Mouse (Mus musculus) common myeloid progenitor, adult 5-6 weeks (primary cell): Measurements from ENCODE around the gene Btbd3. TPM values are rescaled to one million over a fixed set of nuclear protein-coding genes. Genes with fewer than 3 reads are reported as not detected.

ENCODE experiments used
- ATAC-seq: replicated peaks from 2 replicates; pipeline ENCODE4 v1.8.0; 2016; ENCODE audit warnings: low read depth, mild to moderate bottlenecking, moderate TSS enrichment, inconsistent platforms; ENCODE audit not compliant: poor library complexity, severe bottlenecking
- total RNA-seq: library from RNA; stranded (forward); fragments of 200-1000, 187-1606 nt; gene quantifications from 2 replicates; pipeline ENCODE4 v1.2.3, GENCODE M21; 2017

Btbd3 gene
- total RNA-seq, 1 experiment from 2014 or later, result 5.2 TPM

DNA sequence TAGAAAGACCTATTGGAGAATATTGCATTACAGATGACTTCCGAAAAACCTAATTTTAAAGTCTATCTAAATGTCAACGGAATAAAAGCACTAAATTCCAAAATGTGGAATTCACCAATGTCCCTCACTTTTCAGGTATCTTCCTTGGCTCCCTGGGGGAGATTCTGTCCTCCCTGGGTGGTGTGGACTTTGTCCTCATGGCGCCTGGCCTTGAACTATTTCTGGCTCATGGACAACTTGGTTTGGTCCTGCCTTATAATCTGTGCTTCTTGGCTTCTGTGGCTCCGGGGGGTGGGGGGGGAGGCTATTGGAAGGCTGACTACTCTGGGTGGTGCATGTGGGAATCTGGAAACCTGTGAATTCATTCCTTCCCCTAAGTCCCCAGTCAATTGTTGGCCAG is 109.0 kb downstream of the Btbd3 start:
- no peak for ATAC-seq

DNA sequence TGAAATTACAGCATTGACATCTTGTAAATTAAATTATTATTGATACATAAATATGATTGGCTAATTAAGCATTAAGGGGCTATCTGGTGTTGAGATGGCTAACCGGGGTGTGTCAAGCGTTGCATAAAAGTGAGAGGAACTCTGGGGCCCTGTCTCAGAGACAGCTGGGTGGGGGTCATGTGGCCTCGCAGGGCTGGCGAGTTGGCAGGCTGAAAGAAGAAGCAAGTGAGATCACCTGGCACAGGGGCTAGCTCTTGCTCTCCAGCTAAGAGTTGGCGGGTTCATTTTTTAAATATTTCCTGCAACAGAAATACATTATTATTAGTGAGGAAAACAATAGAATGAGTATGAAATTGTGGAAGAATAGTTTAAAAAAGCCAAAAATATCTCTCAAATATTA is 118.2 kb downstream of the Btbd3 start:
- ATAC-seq, result no peak

DNA sequence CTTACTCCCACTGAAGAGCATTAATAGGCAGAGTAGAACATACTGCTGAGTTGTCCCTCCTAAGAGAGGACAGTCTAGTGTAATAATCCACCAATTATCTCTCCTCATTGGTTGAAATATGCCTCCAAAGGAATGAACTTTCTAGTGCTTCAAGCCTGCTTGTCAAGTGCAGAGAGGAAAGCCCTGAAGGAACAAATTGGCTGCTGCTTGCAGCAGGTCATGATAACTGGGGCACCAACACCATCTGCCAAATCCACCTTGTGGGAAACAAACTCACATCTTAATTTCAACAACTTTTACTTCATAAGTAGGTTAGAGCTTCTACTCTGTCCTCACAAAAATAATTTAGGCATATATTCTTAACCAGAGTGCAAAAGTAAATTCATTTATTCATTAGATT is 122.5 kb downstream of the Btbd3 start:
- no peak for ATAC-seq

DNA sequence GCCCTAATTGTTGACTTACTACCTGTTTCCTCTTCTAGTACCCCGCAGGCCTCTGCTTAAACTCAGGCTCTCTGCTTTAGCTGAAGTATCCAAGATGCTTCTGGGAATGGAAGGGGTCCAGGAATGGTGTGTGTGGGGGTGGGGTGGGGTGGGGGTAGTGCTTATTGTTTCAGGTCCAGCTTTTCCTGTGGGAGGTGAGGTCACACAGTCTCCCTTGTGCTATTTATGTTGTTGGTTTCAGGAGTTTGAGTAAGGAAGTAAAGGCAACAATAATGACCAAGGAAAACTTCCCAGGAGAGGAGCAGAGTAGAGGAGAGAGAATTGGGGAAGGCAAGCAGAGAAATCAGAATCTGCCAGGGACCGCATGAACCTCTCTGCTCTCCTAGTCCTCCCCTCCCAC is 128.4 kb downstream of the Btbd3 start:
- ATAC-seq, result no peak

DNA sequence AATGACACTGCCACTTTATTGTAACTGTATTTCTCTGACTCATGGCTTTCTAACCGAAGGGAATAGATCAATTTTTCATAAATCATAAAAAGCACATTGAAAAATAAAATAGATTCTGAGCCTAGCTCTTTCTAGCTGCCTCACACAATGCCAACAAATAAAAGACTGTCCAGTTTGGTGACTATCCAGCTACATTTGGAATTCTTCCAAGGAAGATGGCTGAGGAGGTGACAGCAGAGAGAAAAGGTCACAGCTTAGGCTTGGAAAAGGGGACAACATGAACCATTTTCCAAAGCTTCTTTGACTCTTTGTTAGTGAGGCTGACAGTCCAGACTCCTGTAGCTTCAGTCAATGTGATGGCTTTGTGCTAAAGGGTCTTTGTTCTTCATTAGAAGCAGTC is 132.2 kb downstream of the Btbd3 start:
- ATAC-seq, result no peak

DNA sequence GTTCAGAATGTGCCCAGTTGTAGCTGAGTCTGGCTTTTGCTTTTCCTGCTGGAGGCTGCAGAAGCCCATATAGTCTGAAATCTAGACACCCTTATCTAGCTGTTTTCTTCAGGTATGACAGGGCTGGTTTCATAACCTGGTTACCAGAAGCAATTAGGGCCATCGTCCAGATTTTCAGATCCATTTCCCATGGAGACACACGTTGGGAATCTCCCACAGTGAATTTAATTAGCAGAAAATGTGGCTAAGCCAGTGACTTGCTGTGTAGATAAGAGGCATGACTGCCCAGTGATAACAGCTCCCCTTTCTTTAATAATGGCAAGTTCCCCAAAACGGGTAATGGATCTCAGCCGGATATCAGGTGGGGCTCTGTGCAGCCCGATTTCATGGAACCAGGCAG is 146.7 kb downstream of the Btbd3 start:
- no peak for ATAC-seq

DNA sequence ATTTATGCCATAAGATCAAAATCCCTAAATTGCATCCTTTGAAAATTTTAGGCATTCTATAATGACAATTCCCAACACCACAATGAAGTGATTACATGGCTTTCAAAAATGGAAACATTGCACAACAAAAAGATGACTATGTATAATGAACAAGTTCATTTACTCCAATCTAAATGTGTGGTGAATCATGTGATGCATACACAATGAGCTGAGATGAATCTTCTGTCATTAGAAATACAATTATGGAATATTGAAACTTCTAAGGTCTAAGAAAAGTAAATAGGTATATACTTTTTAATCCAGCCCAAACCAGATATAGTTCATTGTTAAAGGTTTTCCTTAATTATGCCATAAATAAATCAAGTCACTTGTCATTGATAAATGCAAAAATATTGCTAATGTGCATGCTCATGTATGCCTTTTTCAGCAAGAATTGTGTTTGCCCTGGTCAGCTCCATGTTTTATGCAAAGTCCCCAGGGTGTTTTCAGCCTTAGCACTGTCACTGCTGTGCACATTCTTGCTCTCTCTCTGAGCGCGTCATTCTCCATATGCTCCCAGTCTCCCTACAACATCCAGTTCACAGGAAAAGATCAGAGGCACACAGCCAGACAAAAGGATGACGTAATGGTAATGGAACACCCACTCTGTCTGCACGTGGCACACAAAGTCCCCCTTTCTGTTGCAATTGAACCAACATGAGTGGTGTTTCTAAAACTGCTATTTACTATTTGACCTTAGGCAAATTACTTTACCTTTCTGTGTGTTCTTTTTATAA is 149.6 kb downstream of the Btbd3 start:
- ATAC-seq, result no peak

DNA sequence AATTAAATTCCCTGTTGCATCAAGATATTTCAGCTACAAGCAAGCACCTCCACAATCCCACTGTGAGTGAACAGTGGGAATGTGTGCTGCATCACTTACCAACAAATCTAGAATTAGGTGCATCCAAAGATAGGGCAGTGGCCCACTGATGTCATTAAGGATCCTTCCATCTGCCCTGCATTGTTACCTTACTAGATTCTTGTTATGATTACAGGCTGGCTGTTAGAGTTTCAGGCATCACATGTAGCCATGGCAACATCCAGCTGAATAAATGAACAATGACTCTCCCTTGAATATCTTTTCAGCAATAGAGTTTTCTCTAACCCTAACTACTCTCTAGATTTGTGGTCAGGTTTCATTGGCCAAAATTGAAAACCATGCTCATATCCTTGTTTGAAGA is 150.3 kb downstream of the Btbd3 start:
- no peak for ATAC-seq

DNA sequence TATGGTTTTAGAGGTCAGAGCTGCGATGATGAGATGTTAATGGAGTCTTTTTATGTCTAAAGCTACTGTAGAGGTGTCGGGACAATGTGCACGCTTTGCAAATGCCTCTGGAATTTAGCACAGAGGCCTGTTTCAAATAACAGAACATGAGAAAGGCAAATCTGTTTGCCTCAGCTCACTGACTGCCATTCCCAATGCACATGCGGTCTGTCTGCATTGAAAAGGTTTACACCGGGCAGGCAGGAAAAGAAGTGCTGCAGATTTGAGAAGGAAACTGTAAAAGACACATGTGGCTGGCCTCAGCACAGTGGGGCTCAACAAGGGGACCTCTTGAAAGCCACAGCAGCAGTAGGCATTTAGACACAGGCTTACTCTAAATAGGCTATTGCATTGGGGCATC is 156.2 kb downstream of the Btbd3 start:
- ATAC-seq, result no peak

DNA sequence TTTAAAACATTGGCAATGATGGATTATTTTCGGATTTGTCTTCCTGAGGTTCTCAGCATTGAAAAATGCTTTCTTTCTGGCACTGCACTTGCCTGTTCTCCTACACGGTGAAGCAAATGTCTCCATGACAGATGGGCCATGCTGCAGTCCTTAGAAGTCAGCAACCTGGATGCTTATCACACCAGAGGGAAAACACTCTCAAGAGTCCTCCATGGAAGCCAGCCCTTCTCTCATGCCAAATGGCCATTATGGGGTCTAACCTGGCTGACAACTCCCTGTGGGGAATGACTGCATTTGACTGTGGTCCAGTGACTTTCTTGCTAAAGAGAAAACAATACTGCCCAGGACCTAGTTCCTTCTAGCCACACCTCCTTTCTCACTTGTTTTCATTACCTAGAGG is 166.0 kb downstream of the Btbd3 start:
- ATAC-seq, result no peak

DNA sequence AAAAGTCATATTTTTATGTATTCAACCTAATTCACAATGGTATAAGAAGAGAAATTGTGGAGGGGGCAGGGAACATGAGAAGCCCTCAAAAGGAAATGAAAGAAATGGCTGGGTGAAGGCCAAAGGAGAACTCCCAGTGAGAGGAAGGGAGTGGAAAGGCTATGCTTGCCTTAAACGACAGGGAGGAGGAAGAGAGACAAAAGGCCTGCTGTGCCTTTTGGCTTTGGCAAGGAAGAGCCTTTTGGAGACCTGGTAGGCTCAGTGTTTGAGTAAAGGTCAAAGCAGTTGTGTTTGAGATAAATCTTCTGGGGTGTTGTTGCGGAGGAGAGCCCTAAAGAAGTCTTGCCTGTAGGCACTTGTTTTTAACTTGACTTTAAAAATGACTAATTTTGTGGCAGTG is 175.6 kb downstream of the Btbd3 start:
- no peak for ATAC-seq

DNA sequence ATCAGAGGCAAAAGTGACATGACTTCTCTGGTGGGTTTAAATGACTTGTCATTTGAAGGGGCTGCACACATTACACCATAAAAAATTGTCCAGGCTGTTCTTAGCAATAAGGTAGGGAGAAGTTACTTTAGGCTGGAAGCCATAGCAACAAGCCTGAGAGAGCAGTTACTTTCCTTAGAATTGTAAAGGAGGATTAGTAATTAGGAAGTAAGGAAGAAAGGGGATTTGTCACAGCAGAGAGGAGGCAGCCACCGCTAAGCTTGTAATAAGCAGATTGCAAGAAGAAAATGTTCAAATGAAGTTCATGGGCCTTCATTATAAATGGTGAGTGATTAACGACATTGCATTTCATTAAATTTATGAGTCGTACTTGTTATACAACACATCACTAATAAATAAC is 190.1 kb downstream of the Btbd3 start:
- ATAC-seq, result no peak

DNA sequence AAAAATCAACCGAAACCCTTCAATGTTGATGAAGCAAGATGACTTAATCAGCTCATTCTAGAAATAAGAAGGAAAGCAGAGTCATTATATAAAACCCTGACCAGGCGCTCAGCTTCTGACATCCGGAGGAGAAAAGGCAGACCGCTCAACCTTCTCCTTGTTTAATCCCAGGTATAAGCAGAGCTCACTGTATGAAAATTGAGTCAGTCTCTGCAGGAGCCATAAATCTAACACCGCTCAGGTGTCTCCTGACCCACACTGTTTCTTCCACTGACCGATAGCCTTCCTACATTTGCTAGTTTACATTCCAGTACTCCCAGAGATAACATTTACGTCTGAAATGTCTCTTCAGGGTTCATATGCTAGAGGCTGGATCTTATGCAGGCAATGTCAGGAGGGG is 190.6 kb downstream of the Btbd3 start:
- no peak for ATAC-seq

DNA sequence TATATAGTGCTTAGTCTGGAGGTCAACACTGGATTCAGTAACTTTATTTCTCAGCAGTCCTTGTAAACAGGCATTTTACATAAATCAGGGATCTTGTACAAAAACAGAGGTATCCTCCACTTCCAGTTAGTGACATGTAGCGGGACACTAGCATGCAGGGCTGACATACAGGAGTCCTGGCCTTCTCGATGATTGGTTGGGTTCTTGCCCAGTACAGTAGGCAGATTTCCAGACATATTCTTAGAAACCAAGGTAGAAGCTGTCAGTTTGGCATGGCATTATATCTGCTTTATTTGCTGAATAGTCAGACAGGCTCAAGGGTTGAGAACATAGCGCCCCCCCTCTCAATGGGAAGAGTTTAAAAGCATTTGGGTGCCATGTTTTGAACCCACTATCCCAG is 191.3 kb downstream of the Btbd3 start:
- ATAC-seq, result no peak

DNA sequence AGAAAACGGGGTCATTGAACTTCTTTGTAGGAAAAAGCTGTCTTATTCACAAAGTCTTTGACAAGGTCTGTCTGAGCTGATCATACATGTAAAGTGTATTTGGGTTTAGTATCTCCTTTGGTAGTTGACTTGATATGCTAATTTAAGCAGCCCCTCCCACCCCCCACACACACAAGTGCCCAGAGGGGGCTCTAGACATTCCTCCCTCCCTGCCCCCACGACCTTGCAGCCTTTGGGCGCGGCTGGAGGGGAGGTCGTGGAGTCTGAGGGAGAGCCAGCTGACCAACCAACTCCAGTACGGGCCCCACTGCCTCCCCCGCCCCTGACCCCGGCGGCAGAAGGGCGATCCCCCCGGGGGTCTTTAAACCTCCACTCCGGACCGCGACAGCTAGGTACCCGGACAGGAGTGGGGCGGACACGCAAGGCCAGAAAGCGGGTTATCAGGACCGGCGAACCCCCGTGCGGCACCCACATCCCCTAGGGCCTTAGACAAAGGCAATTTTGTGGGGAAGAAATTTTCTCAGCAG is 211.7 kb downstream of the Btbd3 start:
- ATAC-seq, result no peak

DNA sequence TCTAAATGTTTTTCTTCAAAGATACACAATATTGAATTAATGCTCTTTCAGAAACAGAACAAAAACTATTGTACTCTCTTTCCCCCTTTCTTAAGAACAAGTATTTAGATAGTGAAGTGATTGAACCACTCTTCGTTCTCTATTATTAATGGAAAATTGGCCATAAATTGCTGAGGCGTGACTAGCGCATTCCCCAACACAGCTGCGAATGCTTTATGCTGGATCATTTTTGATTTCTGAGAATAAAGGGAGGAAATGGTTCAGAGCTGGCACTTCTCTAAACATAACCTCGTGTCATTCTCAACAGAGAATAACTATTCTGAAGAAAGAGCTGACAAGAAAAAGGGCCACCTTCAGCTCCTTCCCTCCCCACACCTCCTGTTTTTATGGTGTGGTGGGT is 217.0 kb downstream of the Btbd3 start:
- ATAC-seq, result no peak

DNA sequence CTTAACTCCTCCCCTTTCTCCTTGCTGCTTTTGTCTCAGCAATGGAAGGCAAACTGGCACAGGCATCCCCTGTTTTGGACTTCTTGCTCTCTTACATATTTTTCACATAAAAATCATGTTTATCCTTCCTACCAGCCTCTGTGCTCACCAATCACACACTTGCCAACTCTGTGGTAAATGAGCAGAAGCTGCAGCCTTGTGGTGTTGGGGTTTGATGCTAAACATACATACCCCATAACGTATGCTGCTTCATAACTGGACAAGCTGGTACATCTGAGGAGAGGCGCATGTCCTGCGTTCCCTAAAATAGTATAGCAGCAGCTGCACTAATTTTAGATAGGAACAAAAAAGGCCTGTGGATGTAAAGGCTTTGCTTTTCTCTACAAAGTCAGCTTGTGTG is 220.1 kb downstream of the Btbd3 start:
- no peak for ATAC-seq

DNA sequence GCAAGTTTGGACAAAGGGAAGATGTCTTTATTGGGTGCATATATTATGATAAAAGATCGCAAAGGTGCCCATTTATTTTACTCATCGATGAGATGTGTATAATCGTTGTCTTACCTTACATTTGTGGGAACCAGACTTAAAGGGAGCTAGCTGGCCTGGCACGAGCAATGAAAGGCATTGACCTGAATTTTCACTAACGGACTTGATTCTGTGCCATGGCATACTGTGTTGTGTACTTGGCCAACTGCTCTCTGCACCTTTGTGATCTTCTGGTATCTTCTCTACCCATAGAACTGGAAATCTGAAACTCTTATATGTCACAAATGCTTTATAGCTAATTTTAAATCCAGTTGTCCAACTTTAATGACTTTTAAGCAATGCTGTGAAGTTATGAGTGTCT is 220.9 kb downstream of the Btbd3 start:
- ATAC-seq, result no peak

DNA sequence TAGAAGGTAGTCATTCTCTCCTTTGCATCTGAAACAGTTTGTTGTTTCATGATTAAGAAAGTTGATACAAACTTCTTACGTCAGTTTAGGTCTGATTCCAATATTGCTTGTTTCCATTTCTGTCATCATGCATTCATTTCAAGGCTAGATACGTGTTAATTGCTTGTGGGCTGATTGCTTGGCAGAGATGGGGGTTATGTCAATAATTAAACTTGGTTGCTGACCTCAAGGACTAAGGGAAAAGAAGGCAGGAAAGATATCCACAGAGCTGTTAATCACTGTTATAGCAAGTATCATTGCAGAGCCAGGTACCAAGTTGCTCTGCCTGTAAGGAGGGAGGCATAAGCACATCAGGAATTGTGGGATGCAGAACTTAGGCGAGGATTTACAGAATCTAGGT is 226.2 kb downstream of the Btbd3 start:
- no peak for ATAC-seq

DNA sequence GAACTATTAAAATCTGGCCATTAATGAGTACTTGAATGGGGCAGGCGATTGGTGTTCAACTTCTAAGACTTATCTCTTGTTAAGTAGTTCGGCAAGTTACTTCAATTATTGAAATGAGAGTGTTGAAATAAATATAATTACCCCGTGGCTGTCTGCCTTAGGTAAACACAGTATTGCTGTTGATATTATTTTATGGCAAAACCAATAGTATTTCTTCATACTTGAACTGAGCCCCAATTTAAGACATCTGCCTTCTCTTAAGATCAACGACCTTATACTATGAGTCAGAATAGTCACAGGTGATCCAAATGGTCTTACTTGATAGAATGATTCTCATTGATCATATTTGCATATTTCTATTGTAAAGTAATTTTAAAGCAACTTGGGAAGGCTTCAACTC is 228.5 kb downstream of the Btbd3 start:
- no peak for ATAC-seq

DNA sequence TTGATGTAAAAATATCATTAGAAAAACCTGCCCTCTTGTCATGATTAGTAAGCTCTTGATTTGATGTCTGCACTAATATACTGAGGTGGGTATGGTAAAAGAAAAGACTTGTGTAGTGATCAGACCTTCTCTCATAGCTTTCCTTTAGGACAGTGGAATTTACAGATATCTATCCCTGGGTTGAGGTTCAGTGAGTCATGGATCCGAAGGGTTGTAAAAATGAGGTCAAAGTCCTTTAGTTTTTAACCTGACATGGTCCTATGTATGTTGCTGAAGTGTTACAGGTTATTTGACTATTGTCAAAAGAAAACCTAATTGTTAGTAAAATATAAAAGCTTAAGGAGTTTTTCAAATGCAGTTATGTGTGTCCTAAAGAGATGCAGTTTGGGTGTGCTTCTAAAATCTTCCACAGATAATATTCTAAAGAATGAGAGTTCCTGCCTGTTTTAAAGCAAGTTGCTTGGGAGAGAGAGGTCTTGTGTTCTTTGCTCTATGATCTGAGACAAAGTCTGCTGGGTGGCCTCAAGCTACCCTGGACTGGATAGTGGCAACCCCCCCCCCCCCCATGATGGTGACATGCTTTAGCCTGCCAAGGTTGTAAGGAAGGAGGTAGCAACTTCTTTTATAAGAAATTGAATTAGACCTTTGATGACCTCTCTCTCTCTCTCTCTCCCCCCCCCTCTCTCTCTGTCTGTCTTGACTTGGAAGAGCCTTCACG is 234.5 kb downstream of the Btbd3 start:
- ATAC-seq, result no peak

DNA sequence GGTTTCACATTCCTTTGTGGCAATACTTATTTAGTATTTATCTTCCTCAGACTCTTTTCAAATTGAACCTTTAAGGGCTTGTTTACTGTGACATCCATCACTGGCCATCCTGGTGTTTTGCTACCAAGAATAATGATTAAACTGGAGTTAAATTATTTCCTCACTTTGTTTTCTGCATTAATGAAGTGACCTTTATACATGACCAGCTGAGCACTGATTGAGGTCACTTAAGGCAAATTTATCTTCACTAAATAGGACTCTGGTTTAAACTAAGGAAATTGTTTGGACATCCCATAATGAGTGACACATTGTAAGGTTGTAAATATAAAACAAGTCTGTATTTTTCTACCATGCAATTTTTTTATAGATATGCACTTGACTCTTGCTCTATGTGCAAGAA is 235.8 kb downstream of the Btbd3 start:
- ATAC-seq, result no peak
